Mouse (Mus musculus) megakaryocyte progenitor cell, adult 5-6 weeks (primary cell): ENCODE data around the gene Skint6. TPM values are rescaled to one million over a fixed set of nuclear protein-coding genes. Genes with fewer than 3 reads are reported as not detected.

Source experiments
- ATAC-seq: replicated peaks from 2 replicates; pipeline ENCODE4 v1.8.0; 2016; ENCODE audit warnings: mild to moderate bottlenecking, moderate TSS enrichment, inconsistent platforms; ENCODE audit not compliant: poor library complexity
- total RNA-seq, 2 experiments: library from RNA; stranded (forward) in 1 of 2; stranded (reverse) in 1 of 2; fragments of 157-497, 149-512 nt in 1 of 2; fragments of 200-1000 nt in 1 of 2; gene quantifications; 2 replicates each; pipeline versions ENCODE4 v1.2.3 to v1.2.4; 2015 to 2017

Skint6 gene
- total RNA-seq (2015) = not detected in 2 replicates
- not detected in 2 replicates for total RNA-seq (2017)

GRCm38 (mm10) chr4:113286873-113287272 lies at the start of gene Skint6:
Skint6 (minus strand) TSS chr4:113286973.
- no peak for ATAC-seq

GRCm38 (mm10) chr4:113320911-113321310 lies 34.1 kb upstream of the Skint6 start:
- ATAC-seq = no peak

- no peak for ATAC-seq
Observed at GRCm38 (mm10) chr4:113301773-113302473, 15.2 kb upstream of the Skint6 start.

DNA sequence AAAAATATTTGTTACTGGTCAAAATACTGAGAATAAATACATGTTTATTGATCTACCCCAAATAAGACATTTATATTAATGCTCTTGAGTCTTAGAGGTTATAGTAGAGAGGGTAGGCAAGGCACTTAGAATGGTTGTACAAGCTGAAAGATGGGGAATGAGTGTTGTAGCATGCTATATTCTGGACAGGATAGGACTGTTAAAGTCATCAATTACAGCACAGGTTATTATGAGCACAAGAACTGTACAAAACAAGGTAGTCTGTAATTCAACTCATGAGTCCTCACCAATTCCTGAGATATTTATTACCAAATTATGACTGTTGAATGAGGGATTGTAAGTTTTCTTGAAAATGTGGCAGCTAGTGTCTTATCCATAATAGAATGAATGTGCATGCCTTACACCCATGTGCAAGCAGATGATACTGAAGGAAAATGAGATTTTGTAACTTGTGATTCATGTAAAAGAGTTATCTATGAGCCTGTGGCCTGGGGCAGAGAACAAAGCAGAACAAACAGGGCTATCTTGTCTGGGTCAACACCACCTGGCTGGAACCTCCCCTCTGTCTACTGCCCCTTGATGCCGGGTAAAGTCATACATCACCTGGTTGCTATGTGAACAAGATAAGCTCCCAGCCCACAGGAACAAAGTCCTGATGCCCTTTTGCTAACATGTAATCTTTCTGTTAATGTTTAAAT lies 23.3 kb downstream of the Skint6 start:
- ATAC-seq = no peak

DNA sequence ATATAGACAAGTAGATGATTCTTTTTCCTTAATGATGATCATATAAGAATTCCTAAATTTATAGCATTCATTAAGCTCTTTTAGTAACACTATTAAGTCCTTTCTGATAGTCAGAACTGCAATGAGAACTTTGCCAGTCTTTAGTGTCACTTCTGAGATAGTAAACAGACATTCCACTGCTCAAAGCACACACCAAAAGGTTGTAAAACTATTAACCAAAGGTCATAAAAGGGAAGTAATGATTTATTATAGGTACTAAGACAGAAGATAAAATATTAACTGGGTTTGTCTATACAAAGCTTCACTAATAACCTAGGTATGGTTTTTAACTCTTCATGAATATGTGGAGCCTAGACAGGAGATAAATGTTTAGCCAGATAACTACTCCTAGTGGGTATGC lies 41.0 kb downstream of the Skint6 start:
- ATAC-seq = no peak

GRCm38 (mm10) chr4:113067621-113068020 lies 219.2 kb downstream of the Skint6 start:
- no peak for ATAC-seq

GRCm38 (mm10) chr4:112979160-112979559 lies 307.6 kb downstream of the Skint6 start:
- peak; percentile 68 for ATAC-seq

GRCm38 (mm10) chr4:112790646-112791045 lies 496.1 kb downstream of the Skint6 start:
- peak; percentile 52; the same call in 1 of the 2 replicates for ATAC-seq

DNA sequence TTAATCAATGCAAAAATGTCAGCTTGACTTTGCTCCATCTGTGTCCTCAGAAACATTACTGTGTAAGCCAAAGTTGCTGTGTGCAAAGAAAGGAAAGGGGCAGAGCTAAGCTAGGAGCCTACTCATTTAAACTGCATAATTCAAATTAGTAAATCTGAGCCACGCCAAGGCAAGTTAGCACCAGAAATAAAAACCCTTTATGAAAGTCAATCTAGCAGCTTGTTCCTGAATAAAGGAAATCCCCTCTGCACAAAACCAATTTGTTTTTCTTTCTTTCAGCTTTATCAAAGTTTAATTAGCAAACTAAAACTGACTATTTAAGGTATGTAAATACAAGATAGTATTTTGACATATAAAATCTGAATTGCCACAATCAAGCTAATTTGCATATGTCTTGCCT lies 512.0 kb downstream of the Skint6 start, which contains the start of gene Skint10:
Gene Skint10 (minus strand): TSS at position 101 of the 400 bp plus-strand sequence.
- ATAC-seq = no peak
